ENCODE assay signal across 10 mouse cellular contexts in the genomic region with DNA sequence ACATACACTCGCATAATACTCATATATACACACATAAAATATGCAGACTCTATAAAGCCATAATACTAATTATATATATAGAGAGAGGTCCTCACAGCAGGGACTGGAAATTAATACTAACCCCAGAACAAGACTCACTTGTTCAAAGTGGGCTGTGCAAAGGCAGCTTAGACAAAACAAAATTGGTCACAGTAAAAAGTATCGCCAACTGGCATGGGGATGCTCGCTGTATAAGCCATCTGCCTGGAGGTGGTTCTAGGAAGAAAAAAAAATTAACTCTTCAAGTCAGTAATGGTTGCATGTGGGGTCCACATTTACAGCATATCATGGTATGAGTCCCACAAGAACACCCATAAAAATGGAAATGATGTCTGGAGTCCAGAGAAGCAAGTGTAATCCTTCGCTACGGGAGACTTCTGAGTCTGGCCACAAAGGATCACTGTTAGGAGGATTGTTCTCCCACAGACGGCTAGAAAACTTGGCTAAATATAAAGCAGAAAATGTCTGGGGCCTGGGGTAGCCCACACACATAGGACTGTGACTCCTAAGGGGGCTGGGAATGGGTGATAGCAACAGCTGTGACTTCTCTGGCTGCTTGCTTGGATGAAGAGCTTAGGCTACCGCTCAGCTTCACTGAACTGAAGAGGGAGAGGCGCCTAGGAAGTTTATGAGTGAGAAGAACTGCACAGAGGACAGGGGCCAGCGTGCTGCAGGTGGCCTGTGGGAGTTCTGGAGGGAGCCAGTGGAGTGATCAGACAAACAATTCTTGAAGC. TPM values are rescaled to one million over a fixed set of nuclear protein-coding genes. Genes with fewer than 3 reads are reported as not detected.
DNase-seq lines count a peak whose midpoint lies in the region; ATAC-seq and TF ChIP-seq lines count a peak whose summit lies in the region.
"Had no signal": no experiment of that assay in that cellular context is flagged by ENCODE, and none has a peak within 500 bp of the region (broad histone marks: within the 10 kb centered on the region; RNA-seq: fewer than 3 reads in every experiment).

No protein-coding gene starts in this region.

- H3K4me3 ChIP-seq in heart, embryonic 13.5 days = no peak overlapping the region
- no peak overlapping the region for H3K4me3 ChIP-seq in left cerebral cortex, adult 2 months
- no peak overlapping the region for H3K4me3 ChIP-seq in hindbrain, embryonic 13.5 days
- no peak overlapping the region for H3K4me3 ChIP-seq in midbrain, embryonic 15.5 days
- no peak overlapping the region for H3K4me3 ChIP-seq in cerebellum, adult 2 months (replicated peaks; ENCODE audit: insufficient read depth, low read depth, low read length)
- H3K4me3 ChIP-seq: erythroblast, embryonic 14.5 days had no signal

- no peak for TF ChIP-seq CTCF in left cerebral cortex, adult 2 months (IDR thresholded peaks at IDR 0.05)
- TF ChIP-seq CTCF in cerebellum, adult 2 months (IDR thresholded peaks at IDR 0.05; ENCODE audit: borderline replicate concordance, insufficient read depth, low read depth, low read length) = no peak

- peaks cover 30% of the 10 kb centered on the region for H3K36me3 ChIP-seq in heart, embryonic 13.5 days
- no peaks in the 10 kb centered on the region for H3K36me3 ChIP-seq in hindbrain, embryonic 13.5 days
- no peaks in the 10 kb centered on the region for H3K36me3 ChIP-seq in midbrain, embryonic 15.5 days (replicated peaks)

- no peak for TF ChIP-seq POLR2A in cerebellum, adult 2 months (IDR thresholded peaks at IDR 0.05; ENCODE audit: borderline replicate concordance, insufficient read depth, low read length)

- no peaks in the 10 kb centered on the region for H3K9me3 ChIP-seq in heart, embryonic 13.5 days
- H3K9me3 ChIP-seq in hindbrain, embryonic 13.5 days = no peaks in the 10 kb centered on the region
- no peaks in the 10 kb centered on the region for H3K9me3 ChIP-seq in midbrain, embryonic 15.5 days

- 64% methylated on average over 9 of the region's 9 CpGs for WGBS in heart, embryonic 13.5 days
- 66% methylated on average over 9 of the region's 9 CpGs for WGBS in hindbrain, embryonic 13.5 days
- 54% methylated on average over 9 of the region's 9 CpGs for WGBS in midbrain, embryonic 15.5 days
- 17% methylated on average over 9 of the region's 9 CpGs for WGBS in cerebellum, adult 2 months

- no peak for ATAC-seq in heart, embryonic 13.5 days (ENCODE audit: extremely low read depth, insufficient number of reproducible peaks, low FRiP score, low TSS enrichment)
- peak; percentile 64 for ATAC-seq in hindbrain, embryonic 13.5 days (ENCODE audit: low FRiP score)
- ATAC-seq in midbrain, embryonic 15.5 days (replicated peaks) = peak; percentile 56; the same call in 1 of the 2 replicates

- no peak overlapping the region for H3K4me2 ChIP-seq in heart, embryonic 13.5 days
- H3K4me2 ChIP-seq in hindbrain, embryonic 13.5 days = no peak overlapping the region
- H3K4me2 ChIP-seq in midbrain, embryonic 15.5 days = no peak overlapping the region

- DNase-seq in heart, adult 18-20 months = no peak
- DNase-seq in left cerebral cortex, adult 2 months (ENCODE audit: extremely low spot score in 1 of 2, low spot score in 2 of 2) = peak in 1 of 2 experiments; percentile 31
- no peak for DNase-seq in left cerebral cortex, postnatal 10 days (ENCODE audit: extremely low spot score in 1 of 2, low spot score in 2 of 2)
- DNase-seq in cerebellum, adult 2 months = no peak
- DNase-seq in Muller cell, postnatal 12 days (ENCODE audit: inconsistent ontology term) = no peak

- H3K9ac ChIP-seq in heart, embryonic 13.5 days = 0 out of 2 replicates have a peak overlapping the region, but pooled peaks have one; percentile 14
- H3K9ac ChIP-seq in hindbrain, embryonic 13.5 days = no peak overlapping the region
- H3K9ac ChIP-seq in midbrain, embryonic 15.5 days = no peak overlapping the region
- H3K9ac ChIP-seq: liver, embryonic 14.5 days had no signal

- H3K27me3 ChIP-seq in heart, embryonic 13.5 days (replicated peaks) = no peaks in the 10 kb centered on the region
- no peaks in the 10 kb centered on the region for H3K27me3 ChIP-seq in hindbrain, embryonic 13.5 days
- no peaks in the 10 kb centered on the region for H3K27me3 ChIP-seq in midbrain, embryonic 15.5 days (replicated peaks)
- H3K27me3 ChIP-seq in cerebellum, adult 2 months (ENCODE audit: control insufficient read depth, insufficient read depth, low read length) = no peaks in the 10 kb centered on the region

- peaks cover 22% of the 10 kb centered on the region for H3K4me1 ChIP-seq in heart, embryonic 13.5 days
- peaks cover 13% of the 10 kb centered on the region for H3K4me1 ChIP-seq in hindbrain, embryonic 13.5 days (replicated peaks)
- H3K4me1 ChIP-seq in midbrain, embryonic 15.5 days = no peaks in the 10 kb centered on the region
- H3K4me1 ChIP-seq in cerebellum, adult 2 months (ENCODE audit: control insufficient read depth, insufficient read depth, low read length) = no peaks in the 10 kb centered on the region; the same call in 1 of the 2 replicates

- intact Hi-C loops in left cerebral cortex, adult 2 months (cut with DNase I) = loop anchor here (2.0 kb wide), 1 partner anchor 39 kb away; no protein-coding TSS in a partner anchor
- intact Hi-C loops in left cerebral cortex, postnatal 10 days (cut with DNase I) = no loop called here

- peak overlapping the region; percentile 58 for H3K27ac ChIP-seq in heart, embryonic 13.5 days (replicated peaks)
- H3K27ac ChIP-seq in left cerebral cortex, adult 2 months = peak overlapping the region; percentile 59
- peak overlapping the region; percentile 37; the same call in 1 of the 2 replicates for H3K27ac ChIP-seq in hindbrain, embryonic 13.5 days
- H3K27ac ChIP-seq in midbrain, embryonic 15.5 days = no peak overlapping the region
- no peak overlapping the region for H3K27ac ChIP-seq in cerebellum, adult 2 months (ENCODE audit: insufficient read depth, low read length)
- H3K27ac ChIP-seq: liver, embryonic 14.5 days had no signal

RNA-seq across cellular contexts. Expression of gene Lpin2, which starts 52.7 kb away (rescaled TPM):
- 17.1 TPM in 2 replicates for polyA plus RNA-seq in heart, embryonic 13.5 days (2015; fragmentation: Nextera tagmentation; extraction: Ambion mirVana)
- total RNA-seq in heart, adult 18-20 months (2021) = 10 to 100 TPM; 14.6 to 19.1 TPM
- 10 to 100 TPM; 85.2 to 86.5 TPM for total RNA-seq in left cerebral cortex, adult 2 months (2021)
- 10 to 100 TPM; 78.8 to 85.9 TPM for total RNA-seq in left cerebral cortex, postnatal 10 days (2021)
- 40.6 and 41.8 TPM in 2 replicates for polyA plus RNA-seq in hindbrain, embryonic 13.5 days (2015; fragmentation: Nextera tagmentation; extraction: Ambion mirVana)
- polyA plus RNA-seq in midbrain, embryonic 15.5 days (2015; fragmentation: Nextera tagmentation; extraction: Ambion mirVana) = 44.2 and 47.6 TPM in 2 replicates
- 30.2 and 31.5 TPM in 2 replicates for polyA plus RNA-seq in cerebellum, adult 2 months (2012; rRNA removed)

Comparison
In these comparisons a context has a peak if more than half of its experiments do, and no peak if none do; other contexts are left out.
1. H3K27ac ChIP-seq: peak in heart, embryonic 13.5 days (single experiment), left cerebral cortex, adult 2 months (single experiment) and hindbrain, embryonic 13.5 days (single experiment); none in midbrain, embryonic 15.5 days (single experiment) and cerebellum, adult 2 months (single experiment).